Mouse (Mus musculus) adrenal gland, adult (tissue): ENCODE results near the gene Dnm3.

Experiments used
- DNase-seq, 2 experiments: peaks; one replicate each; pipeline ENCODE4 v3.0.0; 2022 to 2023; ENCODE audit warnings: low spot score in 1 of 2; ENCODE audit not compliant: inconsistent age in 2 of 2

Gene Dnm3

GRCm38 (mm10) chr1:162092899-162093659 is 384.8 kb downstream of the Dnm3 start:
- no peak for DNase-seq

DNA sequence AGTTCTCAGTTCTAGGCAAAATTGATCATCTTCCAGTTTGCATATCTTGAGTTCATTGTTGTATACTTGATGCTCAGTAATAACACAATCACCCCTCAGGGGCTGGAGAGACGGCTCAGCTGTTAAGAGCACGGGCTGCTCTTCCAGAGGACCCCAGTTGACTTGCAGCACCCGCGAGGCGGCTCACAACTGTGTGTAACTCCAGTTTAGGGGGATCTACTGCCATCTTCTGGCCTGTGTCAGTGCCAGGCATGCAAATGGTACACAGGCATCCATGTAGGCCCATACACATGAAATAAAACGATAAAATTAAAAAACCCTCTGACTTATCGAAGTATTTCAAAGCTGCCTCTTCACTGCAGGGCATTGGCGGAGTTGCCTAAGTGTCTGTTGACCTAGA is 385.4 kb downstream of the Dnm3 start:
- no peak for DNase-seq

DNA sequence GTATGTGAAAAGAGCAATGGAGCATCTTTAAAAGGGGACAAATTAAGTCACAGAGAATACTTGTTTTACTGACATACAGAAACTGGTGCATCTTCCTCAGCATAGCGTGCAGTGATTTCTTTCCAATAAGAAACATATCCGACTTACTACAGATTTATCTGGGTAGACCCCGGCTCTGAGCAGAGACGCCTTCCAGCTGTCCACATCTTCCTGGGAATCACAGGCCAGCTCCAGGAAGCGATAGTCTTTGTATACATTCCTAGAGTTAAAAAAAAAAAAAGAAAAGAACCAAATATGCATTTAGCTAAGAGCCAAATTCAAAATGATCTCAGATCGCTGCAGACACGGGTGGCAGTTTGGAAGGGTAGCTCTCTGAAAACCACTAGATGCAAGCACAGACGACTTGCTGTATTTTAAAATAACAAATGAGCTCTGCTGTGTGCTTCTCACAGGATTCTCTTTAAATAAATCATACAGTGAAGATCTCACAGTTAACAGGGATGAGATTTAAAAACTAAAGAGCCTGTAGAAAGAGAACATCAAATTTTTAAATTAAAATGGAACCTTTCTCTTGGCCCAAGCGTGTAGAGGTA is 393.9 kb downstream of the Dnm3 start:
- no peak for DNase-seq

GRCm38 (mm10) chr1:162083354-162083753 is 394.5 kb downstream of the Dnm3 start:
- DNase-seq: no peak

GRCm38 (mm10) chr1:162082711-162083110 is 395.1 kb downstream of the Dnm3 start:
- no peak for DNase-seq

DNA sequence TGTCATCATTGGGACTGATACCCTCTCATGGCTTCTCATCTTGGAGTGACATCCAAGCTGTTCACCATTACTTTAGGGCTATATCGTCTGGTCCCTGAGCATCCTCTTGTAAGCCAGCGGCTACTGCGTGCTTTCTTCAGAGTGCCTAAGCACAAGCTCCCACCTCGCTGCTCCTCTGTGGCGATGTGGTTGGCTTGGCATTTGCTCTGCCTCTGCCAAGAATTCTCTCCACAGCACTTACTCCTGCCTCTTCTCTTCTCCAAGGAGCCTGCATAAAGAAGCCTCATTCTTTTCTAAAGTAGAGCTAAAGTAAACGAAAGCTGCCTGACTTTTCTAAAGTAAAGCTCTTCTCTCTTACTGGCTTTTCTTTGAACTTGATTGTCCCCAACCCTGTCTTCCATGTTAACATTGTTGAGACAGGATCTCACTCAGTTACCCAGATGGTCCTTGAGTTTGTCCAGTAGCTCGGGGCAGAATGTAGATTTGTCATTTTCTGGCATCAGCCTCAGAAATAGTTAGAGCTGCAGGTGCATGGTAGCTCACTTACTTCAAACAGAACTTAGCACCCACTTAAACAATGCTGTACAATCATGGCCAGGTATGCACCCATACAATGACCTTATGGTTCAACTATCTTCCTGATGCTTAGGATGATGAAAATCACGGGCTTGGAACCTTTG is 396.0 kb downstream of the Dnm3 start:
- no peak for DNase-seq

- no peak for DNase-seq
Measured at GRCm38 (mm10) chr1:162079989-162080388, 397.8 kb downstream of the Dnm3 start.

GRCm38 (mm10) chr1:162077454-162077853 is 400.4 kb downstream of the Dnm3 start:
- no peak for DNase-seq

- DNase-seq: peak; percentile 7 to 32
Measured at GRCm38 (mm10) chr1:162076581-162077001, 401.2 kb downstream of the Dnm3 start.

GRCm38 (mm10) chr1:162075831-162076230 is 402.0 kb downstream of the Dnm3 start:
- DNase-seq: no peak

DNA sequence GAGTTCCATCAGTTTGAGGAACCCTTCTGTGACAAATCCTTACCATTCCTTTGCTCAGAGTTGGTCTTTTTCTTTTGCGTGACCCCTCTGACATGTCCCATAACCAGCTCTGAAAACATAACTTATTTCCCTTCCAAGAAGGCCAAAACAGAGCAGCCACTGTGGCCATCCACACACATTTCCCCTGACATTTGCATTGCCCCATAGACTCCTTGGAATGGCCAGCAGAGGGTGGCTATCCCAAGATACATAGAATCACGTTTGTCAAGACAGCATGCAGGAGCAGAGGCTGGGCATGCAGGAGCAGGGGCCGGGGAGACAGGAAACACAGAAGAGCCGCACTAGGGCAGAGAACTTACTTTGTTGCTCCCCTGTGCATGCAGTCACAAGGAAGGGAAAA is 402.4 kb downstream of the Dnm3 start:
- DNase-seq: no peak

DNA sequence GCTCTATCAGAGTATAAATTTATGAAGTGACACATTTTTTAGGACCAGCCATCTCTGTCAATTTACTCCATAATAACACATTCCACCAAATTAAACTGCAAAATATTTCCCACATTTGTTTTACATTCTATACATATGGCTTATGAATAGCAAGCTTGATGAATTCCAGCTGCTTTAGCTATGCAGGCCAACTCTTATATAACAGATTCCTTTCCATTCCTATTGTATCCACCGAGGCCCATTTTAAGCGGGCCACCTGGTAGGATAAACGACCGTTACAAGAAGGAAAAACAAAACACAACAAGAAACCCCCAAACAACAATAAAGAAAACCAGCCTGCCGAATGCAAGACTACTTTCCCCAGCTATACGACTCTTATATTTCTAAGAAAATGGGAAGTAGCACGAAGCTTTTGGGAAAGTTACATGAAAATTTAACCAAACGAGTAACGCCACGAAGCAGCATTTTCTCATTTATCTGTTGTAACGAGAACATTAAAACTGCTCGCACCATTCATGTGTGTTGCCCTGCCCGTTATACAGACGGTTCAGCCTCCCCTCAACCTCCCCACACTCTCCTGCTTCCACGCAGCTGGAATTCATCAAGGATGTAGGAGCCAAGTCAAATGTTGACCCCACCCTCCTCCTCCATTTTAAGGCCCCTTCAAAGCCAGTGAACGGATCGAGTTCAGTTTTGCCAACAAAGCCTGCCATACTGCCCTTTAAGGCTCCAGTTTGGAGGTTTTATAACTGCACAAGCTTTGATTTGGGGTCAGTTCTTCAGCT is 403.0 kb downstream of the Dnm3 start:
- no peak for DNase-seq

- DNase-seq: no peak
Measured at GRCm38 (mm10) chr1:162072917-162073578, 404.8 kb downstream of the Dnm3 start.

- no peak for DNase-seq
Measured at GRCm38 (mm10) chr1:162053608-162054007, 424.2 kb downstream of the Dnm3 start.

GRCm38 (mm10) chr1:162053186-162053585 is 424.6 kb downstream of the Dnm3 start:
- no peak for DNase-seq

DNA sequence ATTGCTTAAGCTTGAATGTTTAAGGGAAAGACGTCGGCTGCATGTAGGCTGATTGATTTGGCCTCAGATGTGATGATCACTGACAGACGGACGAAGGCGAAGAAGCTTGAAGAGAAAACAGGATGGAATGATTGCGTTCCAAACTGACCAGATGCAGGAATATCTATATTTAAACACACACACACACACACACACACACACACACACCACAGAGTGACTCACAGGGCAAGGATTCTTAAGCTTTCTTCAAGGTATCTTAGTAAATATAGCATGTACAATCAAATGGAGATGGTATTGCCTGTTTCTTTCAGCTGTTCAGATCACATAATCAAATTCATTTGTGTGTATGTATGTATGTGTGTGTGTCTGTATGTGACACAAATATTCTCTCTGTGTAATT is 425.1 kb downstream of the Dnm3 start:
- no peak for DNase-seq

GRCm38 (mm10) chr1:162052138-162052537 is 425.7 kb downstream of the Dnm3 start:
- DNase-seq: no peak

DNA sequence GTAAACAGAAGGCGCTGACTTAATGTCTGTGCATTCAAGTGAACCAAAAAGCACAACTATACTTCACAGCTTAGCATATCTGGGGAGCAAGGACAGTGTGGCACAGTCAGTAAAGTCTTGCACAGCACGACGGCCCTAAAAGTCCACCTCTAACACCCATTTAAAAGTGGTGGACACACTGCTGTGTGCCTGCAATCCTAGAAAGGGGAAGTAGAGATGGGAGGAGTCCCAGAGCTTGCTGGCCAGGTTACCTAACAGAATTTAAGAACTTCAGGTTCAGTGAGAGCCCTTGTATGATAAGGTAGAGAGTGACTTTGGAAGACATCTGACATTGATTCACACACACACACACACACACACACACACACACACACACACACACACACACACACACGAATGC is 426.1 kb downstream of the Dnm3 start:
- no peak for DNase-seq

- DNase-seq: no peak
Measured at GRCm38 (mm10) chr1:162047673-162048072, 430.2 kb downstream of the Dnm3 start.

DNA sequence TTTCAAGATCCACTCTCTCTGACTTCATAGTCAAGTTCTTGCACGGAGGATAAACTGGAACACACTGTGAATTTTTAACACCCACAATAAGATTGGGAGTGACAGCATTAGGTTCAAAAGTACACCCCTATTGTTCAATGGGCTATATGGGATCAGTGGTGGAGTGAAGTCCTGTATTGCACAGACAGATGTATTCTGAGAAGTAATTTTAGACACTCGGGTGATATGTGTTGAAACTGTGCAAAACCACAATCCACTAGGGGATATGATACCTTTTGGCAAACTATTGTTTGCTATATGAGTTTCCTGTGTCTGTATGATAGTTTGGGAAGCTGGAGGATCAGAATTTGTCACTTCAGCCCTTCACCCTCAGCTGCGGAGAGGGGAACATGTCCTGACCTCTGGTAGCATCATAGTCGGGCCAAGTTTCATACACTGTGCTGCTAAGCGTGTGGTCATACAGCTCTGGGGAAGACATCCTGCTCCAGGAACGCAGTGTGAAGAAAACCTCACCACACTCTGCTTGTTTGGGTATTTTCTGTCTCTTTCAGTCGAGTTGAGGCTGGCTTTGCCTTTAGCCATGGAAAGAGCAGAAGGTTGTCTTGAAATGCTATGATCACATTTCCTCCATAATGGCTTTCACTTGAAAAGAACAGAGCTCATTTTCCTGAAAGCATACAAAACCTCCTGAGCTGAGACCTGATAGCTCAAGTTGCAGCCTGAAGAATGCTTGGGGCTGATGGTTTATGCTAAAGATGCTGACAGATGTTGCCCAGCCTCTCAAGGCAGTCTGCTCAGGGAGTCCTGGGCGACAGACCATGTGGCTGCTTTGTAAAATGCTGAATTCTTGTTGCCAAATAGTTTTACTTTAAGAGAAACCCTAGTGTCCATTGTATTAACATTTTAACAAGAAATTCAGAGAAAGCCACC is 433.8 kb downstream of the Dnm3 start:
- no peak for DNase-seq
